Mouse (Mus musculus) gastrocnemius, adult 2 months (tissue): ENCODE measurements around the gene Stk40. TPM values are rescaled to one million over a fixed set of nuclear protein-coding genes. Genes with fewer than 3 reads are reported as not detected.
"Not testable (repeated sequence)": the region's sequence is repeated elsewhere in the genome, so short reads cannot be mapped to it uniquely, and the experiment has no call there.

Source experiments
- DNase-seq: peaks from one replicate; pipeline ENCODE4 v3.0.0; 2022
- H3K27ac ChIP-seq: fragments of 200-600 bp; 2 replicates; pipeline ENCODE4 v1.8.1; 2022; ENCODE audit warnings: mild to moderate bottlenecking
- H3K4me3 ChIP-seq: fragments of 200-600 bp; 2 replicates; pipeline ENCODE4 v1.8.1; 2022; ENCODE audit warnings: mild to moderate bottlenecking, moderate library complexity
- CTCF ChIP-seq: fragments of 200-600 bp; IDR thresholded peaks from 2 replicates; pipeline ENCODE4 v1.8.1; 2022; ENCODE audit warnings: antibody characterized with exemption, mild to moderate bottlenecking, moderate library complexity
- intact Hi-C: fragments of 180-260 bp; cut with DNase I; formaldehyde crosslinking; loops from one replicate; pipeline ENCODE4 v1.15.1; 2025
- total RNA-seq, 2 experiments: library from RNA; stranded (reverse); gene quantifications; 2 replicates each; pipeline ENCODE4 v1.2.3; 2021

Stk40 gene
- total RNA-seq, 2 experiments from 2014 or later = 102 to 108 TPM

DNA sequence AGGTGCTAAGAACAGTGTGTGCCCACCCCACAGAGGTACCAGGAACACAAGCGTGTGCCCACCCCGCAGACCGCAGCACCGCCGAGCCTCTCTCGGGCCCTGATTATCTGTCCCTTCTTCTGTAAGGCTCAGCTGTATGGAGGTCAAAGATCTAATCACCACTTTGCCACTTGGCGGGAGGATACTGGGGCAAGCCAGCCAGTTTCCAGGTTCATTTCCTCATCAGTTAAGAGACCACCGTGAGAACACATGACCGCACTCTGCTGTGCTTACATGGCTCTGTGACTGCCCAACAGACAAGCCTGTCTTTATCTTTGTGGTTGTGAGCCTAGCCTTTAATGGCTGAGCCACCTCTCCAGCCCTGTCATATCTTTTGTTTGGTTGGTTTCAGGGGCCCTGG, 20.7 kb upstream of the Stk40 start:
- intact Hi-C loops = no loop called here

DNA sequence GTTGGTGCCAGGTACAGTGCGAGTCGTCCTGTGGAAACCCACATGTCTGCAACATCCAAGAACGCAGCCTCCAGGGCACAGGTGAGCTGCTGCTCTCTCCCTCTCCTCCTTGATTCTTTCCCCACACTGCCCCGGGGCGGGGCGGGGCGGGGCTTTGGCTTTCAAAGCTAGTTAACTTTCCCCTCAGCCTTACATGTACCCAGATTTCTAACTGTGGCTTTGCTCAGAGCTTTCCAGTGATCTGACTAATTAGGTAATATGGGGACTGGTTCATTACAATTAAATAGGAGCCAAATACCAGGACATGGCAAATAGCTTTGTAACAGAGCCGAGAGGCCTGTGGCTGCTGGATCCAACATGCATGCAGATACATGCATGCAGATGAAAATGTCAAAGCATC, 19.4 kb upstream of the Stk40 start:
- intact Hi-C loops = no loop called here
- Histone ChIP-seq H3K4me3 (no peak overlapping the region), H3K27ac (no peak overlapping the region)
- TF ChIP-seq CTCF = no peak
- peak; percentile 15 for DNase-seq

More for the DNA sequence above, 20.7 kb upstream of the Stk40 start:
- Histone ChIP-seq H3K4me3 (no peak overlapping the region), H3K27ac (no peak overlapping the region)
- peak; percentile 16 for DNase-seq
- no peak for TF ChIP-seq CTCF

DNA sequence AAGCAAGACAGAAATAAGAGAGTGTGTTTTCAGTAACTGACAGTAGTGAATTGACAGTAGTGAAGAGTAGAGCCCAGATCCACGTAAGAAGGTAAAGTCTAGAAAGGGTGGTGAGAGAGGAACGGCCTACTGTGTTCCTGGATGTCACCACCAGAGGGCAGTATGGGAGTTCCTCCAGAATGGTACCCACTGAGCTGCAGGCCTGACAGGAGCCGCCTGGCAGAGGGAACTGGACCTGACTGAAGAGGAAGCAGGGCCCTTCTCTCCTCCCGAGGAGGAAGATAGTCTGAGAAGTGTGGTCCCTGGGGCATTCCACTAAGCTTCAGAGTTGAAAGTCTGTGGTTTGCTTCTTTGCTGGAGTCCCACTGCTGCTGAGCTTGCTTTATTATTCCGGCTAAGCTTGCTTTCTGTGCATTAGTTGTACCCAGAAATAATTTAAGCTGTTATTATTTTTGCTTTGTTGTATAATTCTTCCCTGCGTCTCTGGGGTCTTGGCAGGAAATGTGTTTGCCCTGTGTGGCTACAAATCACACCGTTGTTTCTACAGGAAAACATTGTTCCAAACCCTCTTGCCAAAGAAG, 17.7 kb upstream of the Stk40 start:
- peak overlapping the region; percentile 37 for H3K4me3 ChIP-seq
- DNase-seq = peak; percentile 91

DNA sequence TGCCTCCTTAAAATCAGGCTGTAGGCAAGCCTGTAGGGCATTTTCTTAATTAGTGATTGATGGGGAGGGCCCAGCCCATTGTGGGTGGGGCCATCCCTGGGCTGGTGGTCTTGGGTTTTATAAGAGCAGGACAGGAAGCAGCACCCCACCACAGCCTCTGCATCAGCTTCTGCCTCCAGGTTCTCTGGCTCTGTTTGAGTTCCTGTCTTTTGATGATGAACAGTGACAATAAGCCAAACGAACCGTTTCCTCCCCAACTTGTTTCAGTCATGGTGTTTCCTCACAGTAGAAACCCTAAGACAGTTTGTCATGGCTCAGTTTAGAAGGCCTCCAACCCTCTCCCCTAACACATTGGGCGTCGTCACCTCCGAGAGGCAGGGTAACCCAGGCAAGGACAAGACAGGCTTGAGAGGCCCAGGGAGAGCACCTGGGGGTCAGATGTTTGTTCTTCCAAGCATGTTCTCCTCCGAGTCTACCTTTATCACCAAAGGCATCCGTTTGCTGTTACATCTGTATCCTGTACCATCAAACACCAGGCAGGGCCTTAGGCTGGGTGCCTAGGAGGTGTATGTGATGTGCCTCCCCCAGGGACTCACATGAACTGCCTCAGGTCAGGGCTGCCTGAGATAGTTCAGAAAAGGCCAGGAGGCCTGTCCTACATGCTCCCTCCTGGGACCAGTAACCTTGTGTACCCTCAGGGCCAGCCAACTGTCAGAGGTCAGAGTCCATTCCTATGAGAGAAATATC, 13.5 kb upstream of the Stk40 start:
- intact Hi-C loops = no loop called here
- H3K4me3 ChIP-seq = no peak overlapping the region
- DNase-seq = no peak
- no peak for TF ChIP-seq CTCF
- H3K27ac ChIP-seq = no peak overlapping the region

More for the DNA sequence above, 17.7 kb upstream of the Stk40 start:
- intact Hi-C loops = loop anchor here (1.0 to 5.0 kb wide), 2 partner anchors 27 to 76 kb away; partner anchors contain the start of gene Sh3d21
- peak; percentile 93 for TF ChIP-seq CTCF
- peak overlapping the region; percentile 82 for H3K27ac ChIP-seq

DNA sequence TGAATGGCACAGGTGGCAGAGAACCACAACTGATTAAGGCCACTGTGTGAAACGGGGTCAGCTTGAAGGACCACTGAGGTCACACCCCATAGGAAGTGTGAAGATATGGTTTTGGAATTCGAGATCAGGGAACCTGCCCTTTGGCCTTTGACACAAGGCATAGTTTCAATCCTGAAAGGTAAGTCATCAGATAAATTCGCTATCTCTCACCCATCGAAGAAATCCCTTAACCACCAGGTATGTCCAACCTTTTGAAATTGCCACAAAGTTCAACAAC, 13.0 kb upstream of the Stk40 start:
- intact Hi-C loops = no loop called here
- Histone ChIP-seq H3K27ac (no peak overlapping the region), H3K4me3 (no peak overlapping the region)
- no peak for TF ChIP-seq CTCF
- no peak for DNase-seq

DNA sequence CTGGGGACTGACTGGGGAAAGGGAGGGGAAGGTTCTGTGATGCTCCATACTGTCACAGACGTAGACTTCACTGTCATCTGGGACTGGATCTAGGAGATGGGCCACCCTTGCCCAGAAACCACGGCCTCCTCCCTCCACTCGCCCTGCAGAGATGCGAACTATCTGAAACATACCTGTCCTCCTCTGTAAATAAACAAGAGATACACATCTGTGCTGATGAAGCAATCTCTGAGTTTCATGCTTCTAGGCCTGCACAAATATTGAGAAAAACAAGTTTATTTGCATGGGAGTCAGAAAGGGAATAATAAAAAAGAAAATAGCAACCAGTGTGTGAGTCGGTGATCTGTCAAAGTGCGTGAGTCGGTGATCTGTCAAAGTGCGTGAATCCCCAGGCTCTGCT, 11.9 kb upstream of the Stk40 start:
- intact Hi-C loops = no loop called here
- DNase-seq = no peak
- Histone ChIP-seq H3K4me3 (no peak overlapping the region), H3K27ac (no peak overlapping the region; the same call in 1 of the 2 replicates)
- TF ChIP-seq CTCF = no peak

DNA sequence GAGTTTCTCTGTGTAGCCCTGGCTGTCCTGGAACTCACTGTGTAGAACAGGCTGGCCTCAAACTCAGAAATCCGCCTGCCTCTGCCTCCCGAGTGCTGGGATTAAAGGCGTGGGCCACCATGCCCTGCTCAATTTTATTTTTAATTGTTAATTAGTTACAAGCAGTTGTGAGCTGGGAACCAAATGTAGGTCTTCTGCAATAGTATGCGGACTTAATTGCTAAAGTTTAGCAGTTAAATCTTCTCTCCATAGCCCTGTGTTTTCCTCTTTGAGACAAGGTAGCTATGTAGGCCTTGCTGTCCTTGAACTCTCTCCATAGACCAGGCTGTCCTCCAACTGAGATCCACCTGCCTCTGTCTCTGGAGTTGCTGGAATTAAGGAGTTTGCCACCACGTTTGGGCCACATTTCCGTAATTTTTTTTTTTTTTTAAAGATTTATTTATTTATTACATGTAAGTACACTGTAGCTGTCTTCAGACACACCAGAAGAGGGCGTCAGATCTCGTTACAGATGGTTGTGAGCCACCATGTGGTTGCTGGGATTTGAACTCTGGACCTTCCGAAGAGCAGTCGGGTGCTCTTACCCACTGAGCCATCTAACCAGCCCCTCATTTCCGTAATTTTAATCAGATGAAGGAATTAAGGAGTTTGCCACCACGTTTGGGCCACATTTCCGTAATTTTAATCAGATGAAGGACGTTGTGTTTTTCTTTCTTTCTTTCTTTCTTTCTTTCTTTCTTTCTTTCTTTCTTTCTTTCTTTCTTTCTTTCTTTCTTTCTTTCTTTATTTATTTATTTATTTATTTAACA, 7.9 kb upstream of the Stk40 start:
- DNase-seq = not testable (repeated sequence)
- intact Hi-C loops = loop anchor here (5.0 kb wide), 1 partner anchor 166 kb away; the partner anchor contains the start of gene Trappc3
- Histone ChIP-seq H3K4me3 (peak overlapping the region; percentile 93), H3K27ac (peak overlapping the region; percentile 90)

DNA sequence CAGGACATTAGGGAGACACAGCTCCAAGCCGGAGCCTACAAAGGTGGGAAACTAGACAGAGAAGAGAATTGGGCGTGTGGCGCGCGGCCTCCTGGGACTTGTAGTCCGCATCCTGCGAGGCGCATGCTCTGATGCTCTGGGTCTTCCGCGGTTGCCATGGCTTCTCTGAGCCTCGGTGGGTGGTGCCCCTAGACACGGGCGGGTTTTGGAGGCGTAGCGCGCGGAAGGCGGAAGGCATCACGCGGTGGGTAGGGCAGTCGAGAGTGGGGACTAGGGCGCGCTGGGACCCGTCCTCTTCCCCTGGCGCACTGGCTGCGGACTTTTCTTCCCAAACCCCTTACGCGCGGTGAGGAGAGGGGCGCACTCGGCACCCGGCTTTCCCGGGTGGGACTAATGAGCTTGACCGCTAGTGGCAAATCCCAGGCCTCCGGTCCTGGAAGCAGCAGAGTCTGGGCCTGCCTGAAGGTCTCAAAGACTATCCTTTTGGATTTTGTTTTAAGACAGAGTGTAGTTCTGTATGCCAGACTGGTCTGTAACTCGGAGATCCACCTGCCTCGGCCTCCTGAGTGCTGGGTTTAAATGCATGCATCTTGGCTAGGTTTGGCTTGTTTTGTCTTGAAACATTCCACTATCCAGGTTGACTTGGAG, 7.2 kb upstream of the Stk40 start, which contains the start of gene Lsm10:
Gene Lsm10, plus strand, starts transcription at position 160 of the 648 bp plus-strand sequence.
- TF ChIP-seq CTCF = no peak
- H3K27ac ChIP-seq = peak within 1 kb of the TSS; percentile 90
- peak; percentile 96 for DNase-seq
- intact Hi-C loops = loop anchor here (5.0 kb wide), 1 partner anchor 166 kb away; the partner anchor contains the start of gene Trappc3
- H3K4me3 ChIP-seq = peak within 1 kb of the TSS; percentile 93

DNA sequence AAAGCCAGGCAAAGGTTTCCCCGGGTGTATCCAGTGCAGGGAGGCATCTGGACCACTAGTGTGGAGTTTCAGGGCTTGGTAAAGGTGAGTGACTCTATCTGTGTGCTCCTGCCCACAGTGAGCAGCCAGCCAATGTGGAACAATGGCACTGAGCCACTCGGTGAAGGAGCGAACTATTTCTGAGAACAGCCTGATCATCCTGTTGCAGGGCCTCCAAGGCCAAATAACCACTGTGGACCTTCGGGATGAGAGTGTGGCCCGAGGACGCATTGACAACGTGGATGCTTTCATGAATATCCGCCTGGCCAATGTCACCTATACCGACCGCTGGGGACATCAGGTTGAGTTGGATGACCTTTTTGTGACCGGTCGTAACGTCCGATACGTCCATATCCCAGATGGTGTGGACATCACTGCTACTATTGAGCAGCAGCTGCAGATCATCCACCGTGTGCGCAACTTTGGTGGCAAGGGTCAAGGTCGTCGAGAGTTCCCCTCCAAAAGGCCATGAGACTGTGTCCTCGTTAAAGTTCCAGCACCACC, 6.0 kb upstream of the Stk40 start:
- no peak for DNase-seq
- Histone ChIP-seq H3K4me3 (no peak overlapping the region), H3K27ac (peak overlapping the region; percentile 90)
- TF ChIP-seq CTCF = no peak
- intact Hi-C loops = loop anchor here (5.0 kb wide), 1 partner anchor 165 kb away; the partner anchor contains the start of gene Trappc3

DNA sequence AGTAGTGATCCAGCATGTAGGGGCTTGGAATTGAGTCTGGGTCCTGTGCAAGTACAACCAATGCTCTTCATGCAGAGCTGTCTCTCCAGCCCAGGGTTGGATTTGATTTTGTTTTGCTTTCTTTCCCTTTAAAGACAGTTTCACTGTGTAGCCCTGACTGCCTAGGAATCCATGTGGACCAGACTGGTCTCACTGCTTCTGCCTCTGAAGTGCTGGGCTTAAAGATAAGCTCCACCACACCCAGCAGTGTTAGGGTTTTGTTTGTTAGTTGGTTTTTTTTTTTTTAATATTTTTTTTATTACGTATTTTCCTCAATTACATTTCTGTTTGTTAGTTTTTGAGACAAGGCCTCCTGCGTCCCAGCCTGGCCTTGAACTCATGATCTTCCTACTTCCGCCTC, 4.4 kb upstream of the Stk40 start:
- no peak for DNase-seq
- peak overlapping the region; percentile 38; the same call in 1 of the 2 replicates for H3K27ac ChIP-seq
- H3K4me3 ChIP-seq = no peak overlapping the region
- no peak for TF ChIP-seq CTCF
- intact Hi-C loops = loop anchor here (5.0 kb wide), 1 partner anchor 163 kb away; the partner anchor contains the start of gene Trappc3

DNA sequence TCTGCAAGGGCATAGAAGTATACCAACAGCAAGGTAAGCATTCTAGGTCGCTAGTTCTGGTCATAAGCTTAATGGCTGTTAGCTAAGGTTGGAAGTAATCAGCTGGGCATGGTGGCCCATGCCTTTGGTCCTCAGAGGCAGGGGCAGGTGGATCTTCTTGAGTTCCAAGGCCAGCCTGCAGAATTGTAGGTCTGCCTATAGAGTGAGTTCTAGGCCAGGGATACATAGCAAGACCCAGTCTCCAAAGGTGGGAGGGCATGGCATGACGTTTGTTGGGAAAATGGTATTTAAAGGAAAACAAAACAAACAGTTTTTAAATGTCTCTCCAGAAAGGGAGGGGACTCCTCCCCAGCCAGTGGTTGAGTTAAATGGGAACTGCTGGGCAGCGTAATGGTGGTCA, 3.0 kb upstream of the Stk40 start:
- Histone ChIP-seq H3K4me3 (no peak overlapping the region), H3K27ac (peak overlapping the region; percentile 38; the same call in 1 of the 2 replicates)
- no peak for TF ChIP-seq CTCF
- DNase-seq = no peak
- intact Hi-C loops = no loop called here
